Mouse (Mus musculus) heart, postnatal 25 days (tissue): ENCODE data around the gene Dpy30. TPM values are rescaled to one million over a fixed set of nuclear protein-coding genes. Genes with fewer than 3 reads are reported as not detected.

ENCODE experiments used
- DNase-seq: peaks from one replicate; pipeline ENCODE4 v3.0.0; 2022; ENCODE audit warnings: low spot score
- intact Hi-C: fragments of 180-260 bp; cut with DNase I; formaldehyde crosslinking; loops from one replicate; pipeline ENCODE4 v1.15.1; 2025
- total RNA-seq, 2 experiments: library from RNA; stranded (reverse); gene quantifications; 2 replicates each; pipeline ENCODE4 v1.2.3; 2021

Gene Dpy30
- total RNA-seq, 2 experiments from 2014 or later, result 49.0 to 49.1 TPM

GRCm38 (mm10) chr17:74295026-74295970 is 28.4 kb downstream of the Dpy30 start, which contains the start of gene Memo1:
TSS of gene Memo1 (minus strand) at chr17:74295521.
- intact Hi-C loops, result loop anchor here (2.0 to 5.0 kb wide), 2 partner anchors 44 to 273 kb away; partner anchors contain the start of gene Spast
- DNase-seq, result peak; percentile 71

- peak; percentile 78 for DNase-seq
Measured at GRCm38 (mm10) chr17:74294426-74295025, 29.2 kb downstream of the Dpy30 start.

GRCm38 (mm10) chr17:74293687-74294425 is 29.9 kb downstream of the Dpy30 start:
- intact Hi-C loops, result loop anchor here (2.0 to 5.0 kb wide), 3 partner anchors 45 to 97 kb away; partner anchors contain the start of gene Spast
- DNase-seq, result peak; percentile 5

More at GRCm38 (mm10) chr17:74294426-74295025, 29.2 kb downstream of the Dpy30 start:
- intact Hi-C loops, result loop anchor here (2.0 to 5.0 kb wide), 4 partner anchors 44 to 272 kb away; partner anchors contain the start of gene Spast

- no peak for DNase-seq
- intact Hi-C loops, result loop anchor here (5.0 kb wide), 2 partner anchors 44 to 94 kb away; no protein-coding TSS in a partner anchor
Measured at GRCm38 (mm10) chr17:74291640-74292361, 31.9 kb downstream of the Dpy30 start.

GRCm38 (mm10) chr17:74290869-74291268 is 32.9 kb downstream of the Dpy30 start:
- intact Hi-C loops, result loop anchor here (5.0 kb wide), 2 partner anchors 44 to 94 kb away; no protein-coding TSS in a partner anchor
- no peak for DNase-seq

- intact Hi-C loops, result loop anchor here (5.0 kb wide), 2 partner anchors 43 to 93 kb away; no protein-coding TSS in a partner anchor
- no peak for DNase-seq
Measured at GRCm38 (mm10) chr17:74290198-74290597, 33.5 kb downstream of the Dpy30 start.

- intact Hi-C loops, result no loop called here
- DNase-seq, result no peak
Measured at GRCm38 (mm10) chr17:74288626-74289025, 35.1 kb downstream of the Dpy30 start.

GRCm38 (mm10) chr17:74286140-74286730 is 37.5 kb downstream of the Dpy30 start:
- intact Hi-C loops, result no loop called here
- DNase-seq, result no peak

- DNase-seq, result no peak
- intact Hi-C loops, result no loop called here
Measured at GRCm38 (mm10) chr17:74285730-74286129, 38.0 kb downstream of the Dpy30 start.

- DNase-seq, result no peak
- intact Hi-C loops, result no loop called here
Measured at GRCm38 (mm10) chr17:74284397-74285115, 39.2 kb downstream of the Dpy30 start.

- DNase-seq, result no peak
Measured at GRCm38 (mm10) chr17:74282024-74282423, 41.7 kb downstream of the Dpy30 start.

GRCm38 (mm10) chr17:74278966-74279869 is 44.5 kb downstream of the Dpy30 start:
- intact Hi-C loops, result no loop called here
- no peak for DNase-seq

More at GRCm38 (mm10) chr17:74282024-74282423, 41.7 kb downstream of the Dpy30 start:
- intact Hi-C loops, result no loop called here

GRCm38 (mm10) chr17:74274471-74274870 is 49.3 kb downstream of the Dpy30 start:
- intact Hi-C loops, result no loop called here
- no peak for DNase-seq

- DNase-seq, result no peak
- intact Hi-C loops, result no loop called here
Measured at GRCm38 (mm10) chr17:74272683-74273205, 51.0 kb downstream of the Dpy30 start.

- DNase-seq, result no peak
- intact Hi-C loops, result no loop called here
Measured at GRCm38 (mm10) chr17:74271541-74272268, 52.0 kb downstream of the Dpy30 start.

- intact Hi-C loops, result no loop called here
- DNase-seq, result no peak
Measured at GRCm38 (mm10) chr17:74270205-74270604, 53.5 kb downstream of the Dpy30 start.
